Mouse (Mus musculus) liver, embryonic 11.5 days (tissue): ENCODE results near the gene Gm3625. TPM values are rescaled to one million over a fixed set of nuclear protein-coding genes. Genes with fewer than 3 reads are reported as not detected.
"Not testable (repeated sequence)": the region's sequence is repeated elsewhere in the genome, so short reads cannot be mapped to it uniquely, and the experiment has no call there.

ENCODE experiments used
- ATAC-seq: fragments of 200-750 bp; cut with Nextera tagmentation; replicated peaks from 2 replicates; pipeline ENCODE4 v1.8.0; 2017; ENCODE audit warnings: moderate number of reproducible peaks, mild to moderate bottlenecking, moderate TSS enrichment, moderate library complexity; ENCODE audit not compliant: low FRiP score
- DNase-seq: peaks from one replicate; pipeline ENCODE4 v3.0.0-alpha.2; 2017; ENCODE audit warnings: low spot score
- H3K27ac ChIP-seq: fragments of 300-500 bp; sonication (generic); 2 replicates; pipeline ENCODE4 v1.5.1; 2014; ENCODE audit warnings: mild to moderate bottlenecking, low read depth, low read length, control low read depth
- H3K27me3 ChIP-seq: fragments of 300-500 bp; sonication (generic); replicated peaks from 2 replicates; pipeline ENCODE4 v1.6.1; 2014; ENCODE audit warnings: low read length, mixed read lengths; ENCODE audit not compliant: control insufficient read depth, insufficient read depth
- H3K36me3 ChIP-seq: fragments of 300-500 bp; sonication (generic); 2 replicates; pipeline ENCODE4 v1.6.1; 2014; ENCODE audit warnings: mild to moderate bottlenecking, low read length, moderate library complexity, mixed read lengths; ENCODE audit not compliant: control insufficient read depth, insufficient read depth
- H3K4me1 ChIP-seq: fragments of 300-500 bp; sonication (generic); replicated peaks from 2 replicates; pipeline ENCODE4 v1.6.1; 2014; ENCODE audit warnings: low read length, mixed read lengths; ENCODE audit not compliant: control insufficient read depth, insufficient read depth
- H3K4me2 ChIP-seq: fragments of 300-500 bp; sonication (generic); 2 replicates; pipeline ENCODE4 v1.6.1; 2014; ENCODE audit warnings: mild to moderate bottlenecking, control low read depth, moderate library complexity
- H3K4me3 ChIP-seq: fragments of 300-500 bp; sonication (generic); 2 replicates; pipeline ENCODE4 v1.5.1; 2014; ENCODE audit warnings: low read depth, low read length, control low read depth
- H3K9ac ChIP-seq: fragments of 300-500 bp; sonication (generic); 2 replicates; pipeline ENCODE4 v1.6.1; 2014; ENCODE audit warnings: low read depth, low read length, control low read depth
- H3K9me3 ChIP-seq: fragments of 300-500 bp; sonication (generic); 2 replicates; pipeline ENCODE4 v1.6.1; 2016; ENCODE audit warnings: low read length, inconsistent platforms, mixed read lengths; ENCODE audit not compliant: control insufficient read depth
- WGBS: fragments of 180-500 bp; shearing (Covaris S2); extraction: QIAGEN DNeasy Blood & Tissue Kit; methylation state at CpG from one replicate; pipeline ENCODE4 v1.1.7; 2014; 5-methylcytosine and 5-hydroxymethylcytosine counted together
- polyA plus RNA-seq: library from polyadenylated mRNA; unstranded; fragments of >200 nt; fragmentation: Nextera tagmentation; extraction: Ambion mirVana; gene quantifications from 2 replicates; pipeline ENCODE4 v1.2.1, GENCODE M21; 2014

The Gm3625 gene
- polyA plus RNA-seq, 1 experiment from 2014 or later, result not detected

DNA sequence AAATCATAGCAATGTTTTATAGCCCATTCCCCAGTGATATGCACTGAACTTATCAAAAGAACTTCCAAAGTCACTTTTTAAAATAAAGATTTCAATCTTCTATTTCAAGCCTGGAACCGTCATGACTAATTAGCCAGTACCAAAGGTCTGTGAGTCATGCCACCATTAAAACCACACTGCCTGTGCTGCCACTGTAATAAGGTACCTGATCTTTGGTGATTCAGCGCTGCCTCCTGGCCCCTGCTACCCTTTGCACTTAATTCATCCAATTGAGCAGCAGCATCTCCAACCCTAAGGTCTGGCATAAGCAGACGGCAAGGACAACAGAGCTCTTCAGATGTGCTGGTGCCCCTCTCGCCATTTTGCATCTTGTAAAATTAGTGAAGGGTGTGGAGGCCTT, 18.7 kb downstream of the Gm3625 start:
- no peak for ATAC-seq
- Histone ChIP-seq H3K4me2 (no peak overlapping the region), H3K4me1 (no peaks in the 10 kb centered on the region), H3K27me3 (no peaks in the 10 kb centered on the region), H3K9ac (no peak overlapping the region), H3K36me3 (no peaks in the 10 kb centered on the region), H3K9me3 (no peaks in the 10 kb centered on the region), H3K27ac (no peak overlapping the region), H3K4me3 (no peak overlapping the region)
- WGBS, result 74% methylated on average over 4 of the region's 4 CpGs
- DNase-seq, result no peak

DNA sequence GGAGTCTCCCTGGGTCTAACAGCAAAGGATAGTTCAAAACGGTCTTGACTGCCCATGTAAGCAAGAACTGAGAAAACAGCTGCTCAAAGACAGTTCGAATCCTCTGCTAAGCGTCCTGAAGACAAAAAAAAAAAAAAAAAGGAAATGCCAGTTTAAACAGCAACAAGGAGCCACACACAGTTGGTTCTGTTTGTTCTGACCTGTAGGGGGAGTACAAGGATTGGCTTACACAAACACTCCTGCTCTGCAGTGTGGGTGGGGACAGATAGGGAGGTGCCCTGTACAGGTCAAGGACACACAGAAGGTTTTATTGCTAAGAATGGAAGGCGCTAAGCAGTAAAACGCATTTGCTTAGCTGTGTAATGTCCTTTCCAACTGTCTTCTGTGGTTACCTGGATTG, 20.9 kb downstream of the Gm3625 start:
- Histone ChIP-seq H3K27me3 (no peaks in the 10 kb centered on the region), H3K9ac (no peak overlapping the region), H3K9me3 (no peaks in the 10 kb centered on the region), H3K4me3 (no peak overlapping the region), H3K36me3 (no peaks in the 10 kb centered on the region), H3K4me1 (no peaks in the 10 kb centered on the region), H3K4me2 (no peak overlapping the region), H3K27ac (no peak overlapping the region)
- peak; percentile 87 for ATAC-seq
- no peak for DNase-seq
- 24% methylated on average over 5 of the region's 5 CpGs for WGBS

GRCm38 (mm10) chr12:4558475-4559279, 34.0 kb downstream of the Gm3625 start:
- Histone ChIP-seq H3K4me3 (no peak overlapping the region), H3K36me3 (no peaks in the 10 kb centered on the region), H3K27me3 (no peaks in the 10 kb centered on the region), H3K4me1 (no peaks in the 10 kb centered on the region), H3K4me2 (no peak overlapping the region), H3K9me3 (no peaks in the 10 kb centered on the region), H3K9ac (no peak overlapping the region), H3K27ac (no peak overlapping the region)
- DNase-seq, result no peak
- no peak for ATAC-seq
- WGBS, result 67% methylated on average over 9 of the region's 9 CpGs

- no peak for DNase-seq
- H3K9me3 ChIP-seq, result no peaks in the 10 kb centered on the region
- H3K27ac ChIP-seq, result no peak overlapping the region
- no peaks in the 10 kb centered on the region for H3K36me3 ChIP-seq
- ATAC-seq, result no peak
- no peaks in the 10 kb centered on the region for H3K27me3 ChIP-seq
- H3K4me1 ChIP-seq, result no peaks in the 10 kb centered on the region
- H3K4me3 ChIP-seq, result no peak overlapping the region
- no peak overlapping the region for H3K4me2 ChIP-seq
- WGBS, result 85% methylated on average over 3 of the region's 3 CpGs
- H3K9ac ChIP-seq, result no peak overlapping the region
These were observed 34.7 kb downstream of the Gm3625 start for GRCm38 (mm10) chr12:4558013-4558412.

DNA sequence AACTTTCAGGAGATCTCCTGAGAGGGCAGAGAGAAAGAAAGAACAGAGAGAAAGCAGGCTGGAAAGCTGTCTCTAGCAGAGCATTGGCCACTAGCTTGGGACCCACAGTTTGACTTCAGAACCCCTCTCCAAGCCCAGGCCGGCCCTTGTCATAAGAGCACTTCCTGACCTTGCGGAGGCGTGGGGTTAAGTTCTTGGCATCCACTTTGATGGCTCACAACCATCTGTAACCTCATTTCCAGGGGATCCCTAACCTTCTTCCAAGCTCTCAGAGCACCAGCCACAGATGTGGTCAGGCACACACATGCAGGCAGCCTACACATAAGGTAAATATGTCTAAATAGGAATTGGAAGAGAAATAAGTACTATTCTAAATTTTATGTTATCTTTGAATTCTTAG, 35.3 kb downstream of the Gm3625 start:
- Histone ChIP-seq H3K9me3 (no peaks in the 10 kb centered on the region), H3K4me2 (no peak overlapping the region), H3K4me1 (no peaks in the 10 kb centered on the region), H3K27ac (no peak overlapping the region), H3K36me3 (no peaks in the 10 kb centered on the region), H3K27me3 (no peaks in the 10 kb centered on the region), H3K9ac (no peak overlapping the region), H3K4me3 (no peak overlapping the region)
- no peak for DNase-seq
- 74% methylated on average over 3 of the region's 3 CpGs for WGBS
- ATAC-seq, result no peak

DNA sequence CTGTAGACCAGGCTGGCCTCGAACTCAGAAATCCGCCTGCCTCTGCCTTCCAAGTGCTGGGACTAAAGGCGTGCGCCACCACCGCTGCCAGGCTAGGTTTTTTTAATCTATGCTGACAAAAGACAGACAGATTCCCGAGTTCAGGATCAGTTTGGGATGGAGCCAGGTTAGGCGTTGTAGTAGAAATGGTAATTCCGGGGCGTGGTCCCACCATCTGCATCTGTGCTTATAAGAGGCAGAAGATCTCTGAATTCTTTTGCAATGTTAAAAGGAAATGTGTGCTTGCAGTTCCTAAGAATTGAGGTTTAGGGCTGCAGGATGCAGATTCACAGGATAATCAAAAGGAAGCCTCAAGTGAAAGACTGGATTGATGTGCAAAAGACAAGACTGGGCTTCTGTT, 35.8 kb downstream of the Gm3625 start:
- Histone ChIP-seq H3K4me3 (no peak overlapping the region), H3K27me3 (no peaks in the 10 kb centered on the region), H3K27ac (no peak overlapping the region), H3K4me2 (no peak overlapping the region), H3K9ac (no peak overlapping the region), H3K4me1 (no peaks in the 10 kb centered on the region), H3K36me3 (no peaks in the 10 kb centered on the region), H3K9me3 (no peaks in the 10 kb centered on the region)
- 83% methylated on average over 9 of the region's 9 CpGs for WGBS
- ATAC-seq (no peak), DNase-seq (no peak)

GRCm38 (mm10) chr12:4555451-4555850, 37.3 kb downstream of the Gm3625 start:
- DNase-seq (no peak), ATAC-seq (no peak)
- no peak overlapping the region for H3K9ac ChIP-seq
- 74% methylated on average over 5 of the region's 6 CpGs for WGBS
- no peak overlapping the region for H3K27ac ChIP-seq
- no peaks in the 10 kb centered on the region for H3K36me3 ChIP-seq
- no peak overlapping the region for H3K4me3 ChIP-seq
- no peak overlapping the region for H3K4me2 ChIP-seq
- H3K4me1 ChIP-seq, result no peaks in the 10 kb centered on the region
- H3K9me3 ChIP-seq, result no peaks in the 10 kb centered on the region
- H3K27me3 ChIP-seq, result no peaks in the 10 kb centered on the region

- H3K4me1 ChIP-seq, H3K4me3 ChIP-seq, H3K9me3 ChIP-seq, ATAC-seq, H3K27me3 ChIP-seq, H3K4me2 ChIP-seq, H3K27ac ChIP-seq, H3K9ac ChIP-seq, H3K36me3 ChIP-seq, DNase-seq: not testable (repeated sequence)
- WGBS, result 79% methylated on average over 3 of the region's 3 CpGs
These were observed 39.0 kb downstream of the Gm3625 start for GRCm38 (mm10) chr12:4553704-4554103.
